ENCODE assay signal across 34 mouse cellular contexts in genomic region chr8:87297761-87298160, GRCm38 (mm10).
"Had no signal": no experiment of that assay in that cellular context is flagged by ENCODE, and none has a peak within 500 bp of the region (broad histone marks: within the 10 kb centered on the region; RNA-seq: fewer than 3 reads in every experiment).

No protein-coding gene starts in this region.

- H3K27ac ChIP-seq: heart, embryonic 13.5 days; heart, embryonic 15.5 days; hindbrain, embryonic 10.5 days; hindbrain, embryonic 12.5 days; hindbrain, embryonic 13.5 days; hindbrain, embryonic 14.5 days; hindbrain, embryonic 15.5 days; hindbrain, postnatal 0 days; intestine, embryonic 15.5 days; kidney, embryonic 15.5 days; kidney, postnatal 0 days; layer of hippocampus, adult 2 months; left cerebral cortex, adult 2 months had no signal

- ATAC-seq: hindbrain, embryonic 16.5 days; hindbrain, postnatal 0 days; inflammation-experienced regulatory T-cells, adult 6 months; intestine, embryonic 15.5 days; intestine, embryonic 16.5 days; intestine, postnatal 0 days had no signal

- H3K4me3 ChIP-seq: heart, embryonic 12.5 days; heart, embryonic 13.5 days; heart, embryonic 15.5 days; hindbrain, embryonic 10.5 days; hindbrain, embryonic 12.5 days; hindbrain, embryonic 13.5 days; hindbrain, embryonic 15.5 days; intestine, embryonic 15.5 days; kidney, embryonic 15.5 days; layer of hippocampus, adult 2 months; left cerebral cortex, adult 2 months had no signal

- DNase-seq: heart, postnatal 10 days; heart, postnatal 14 days; heart, postnatal 36 days; heart, postnatal 4 days; kidney, adult 11 months; kidney, adult 18-20 months; kidney, adult 2 months; kidney, adult 8-10 months; kidney, adult 9 months; kidney, postnatal 10 days; kidney, postnatal 14 days; kidney, postnatal 25 days; kidney, postnatal 36 days; kidney, postnatal 4 days; layer of hippocampus, adult 9-11 months; layer of hippocampus, postnatal 36 days had no signal

- H3K4me1 ChIP-seq: heart, embryonic 12.5 days; heart, embryonic 13.5 days; heart, embryonic 15.5 days; hindbrain, embryonic 12.5 days; hindbrain, embryonic 13.5 days; hindbrain, embryonic 15.5 days; intestine, embryonic 15.5 days; kidney, embryonic 15.5 days had no signal

- H3K27me3 ChIP-seq: heart, embryonic 12.5 days; heart, embryonic 13.5 days; heart, embryonic 15.5 days; hindbrain, embryonic 12.5 days; hindbrain, embryonic 13.5 days; hindbrain, embryonic 15.5 days; intestine, embryonic 15.5 days; kidney, embryonic 15.5 days had no signal
